Mouse (Mus musculus) liver, embryonic 16.5 days (tissue): ENCODE results near the gene Csnka2ip. TPM values are rescaled to one million over a fixed set of nuclear protein-coding genes. Genes with fewer than 3 reads are reported as not detected.

Source experiments
- polyA plus RNA-seq: library from polyadenylated mRNA; unstranded; fragments of >200 nt; fragmentation: Nextera tagmentation; extraction: Ambion mirVana; gene quantifications from 2 replicates; pipeline ENCODE4 v1.2.1, GENCODE M21; 2015

The Csnka2ip gene
- polyA plus RNA-seq, 1 experiment from 2014 or later = not detected

Other genes with a start within 250 kb of the Csnka2ip start
- gene 4930453N24Rik, start 168.8 kb upstream of the Csnka2ip start, polyA plus RNA-seq = 5.7 and 8.2 TPM in 2 replicates
- 2.6 and 3.0 TPM in 2 replicates for gene Zfp654, start 249.2 kb upstream of the Csnka2ip start, polyA plus RNA-seq
- gene Cggbp1, start 249.6 kb upstream of the Csnka2ip start, polyA plus RNA-seq = 22.7 and 25.9 TPM in 2 replicates